Mouse (Mus musculus) 3T3-L1 (cell line): ENCODE results near the gene Prrt1.
A peak's percentile ranks its signal among the peaks of the same experiment; 100 is the strongest.

Source experiments
- DNase-seq: peaks from one replicate; pipeline ENCODE4 v3.0.0-alpha.2; 2015; ENCODE audit warnings: low read depth, low spot score

Gene Prrt1

DNA sequence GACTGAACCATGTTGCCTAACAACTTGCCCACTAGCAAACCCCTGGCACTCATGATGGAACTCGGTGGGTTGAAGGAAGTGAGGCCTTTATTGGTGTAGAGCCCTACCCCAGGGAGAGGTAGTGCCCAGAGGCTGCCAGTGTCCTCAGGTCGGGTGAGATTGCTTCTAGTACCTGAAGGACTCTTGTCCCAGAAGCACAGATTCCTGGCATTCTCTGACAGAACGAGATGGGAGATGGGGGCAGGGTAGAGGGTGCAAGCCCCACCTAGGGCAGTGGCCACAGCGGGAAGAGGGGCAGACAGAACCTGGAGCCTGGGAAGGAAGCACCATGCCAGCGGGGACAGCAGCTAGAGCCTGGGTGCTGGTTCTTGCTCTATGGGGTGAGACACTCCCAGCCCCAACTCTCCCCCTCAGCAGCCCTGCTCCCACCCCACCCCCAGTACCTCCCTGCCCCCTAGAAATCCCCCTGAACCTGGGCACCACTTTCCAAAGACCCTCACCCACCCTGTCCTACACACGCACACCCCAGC lies 31.7 kb upstream of the Prrt1 start, which contains the start of gene Ager:
Gene Ager, plus strand, starts transcription at position 297 of the 530 bp plus-strand sequence.
- no peak for DNase-seq

DNA sequence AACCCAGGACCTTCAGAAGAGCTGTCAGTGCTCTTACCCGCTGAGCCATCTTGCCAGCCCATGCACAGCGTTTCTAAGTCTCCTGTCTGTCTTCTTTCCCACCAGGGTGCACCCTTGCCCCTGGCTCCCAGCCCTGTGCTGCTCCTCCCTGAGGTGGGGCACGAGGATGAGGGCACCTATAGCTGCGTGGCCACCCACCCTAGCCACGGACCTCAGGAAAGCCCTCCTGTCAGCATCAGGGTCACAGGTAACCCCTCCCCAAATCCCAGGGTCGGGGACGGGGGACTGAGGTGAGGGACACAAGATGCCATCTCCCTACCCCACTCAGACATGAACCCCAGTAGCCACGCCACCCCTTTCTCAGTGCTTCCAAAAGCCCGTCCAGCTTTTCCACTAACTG lies 29.4 kb upstream of the Prrt1 start:
- no peak for DNase-seq

DNA sequence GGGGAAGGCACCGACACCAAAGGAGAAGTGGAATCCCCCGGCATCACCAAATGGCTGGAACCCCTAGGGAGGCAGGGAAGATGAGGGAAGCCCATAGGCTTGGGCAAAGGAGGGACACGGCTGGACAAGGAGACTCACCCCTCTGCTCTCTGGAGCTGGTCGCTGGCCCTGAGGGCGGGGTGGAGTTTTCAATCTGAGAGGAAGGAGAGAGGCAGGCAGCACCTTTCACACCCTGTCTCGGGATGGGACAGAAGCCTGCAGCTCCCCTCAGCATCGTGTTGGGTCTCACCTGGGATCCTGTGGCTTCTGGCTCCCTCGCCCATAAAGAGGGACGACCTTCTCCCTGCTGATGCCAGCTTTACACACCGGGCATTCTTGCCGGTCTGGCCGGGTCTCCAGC lies 27.5 kb upstream of the Prrt1 start:
- DNase-seq, result no peak

DNA sequence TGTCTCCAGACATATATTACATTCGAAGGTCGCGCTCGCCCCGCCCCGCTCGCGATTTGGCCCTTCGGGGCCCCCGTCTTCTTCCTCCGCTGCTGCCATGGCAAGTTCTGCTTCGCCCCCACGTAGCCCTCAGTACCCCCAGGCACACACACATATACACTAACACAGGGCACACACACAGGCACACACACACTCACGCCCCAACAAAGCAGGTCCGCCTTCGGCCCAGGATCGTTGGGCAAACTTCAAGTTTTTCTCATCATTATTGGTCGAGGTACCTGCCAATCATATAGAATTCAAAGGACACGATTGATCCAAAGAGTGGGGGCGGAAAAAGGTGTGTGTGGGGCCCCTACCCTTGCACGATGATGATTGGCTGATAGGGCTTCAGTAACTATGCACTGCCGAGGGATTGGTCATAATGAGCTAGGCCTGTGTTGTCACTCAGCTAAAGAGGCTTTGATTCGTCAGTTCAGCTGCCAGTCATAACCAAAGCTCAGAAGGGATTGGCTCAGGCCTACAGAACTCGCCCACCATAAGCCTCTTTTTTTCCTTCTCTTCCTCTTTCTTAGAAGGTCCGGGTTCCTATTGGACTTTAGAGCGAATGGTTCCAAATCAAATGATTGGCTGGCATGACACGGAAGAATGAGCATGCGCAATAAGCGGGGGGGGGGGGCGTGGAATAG lies 25.8 kb upstream of the Prrt1 start, which contains the start of gene Rnf5:
Gene Rnf5, minus strand, starts transcription at position 316 of the 686 bp plus-strand sequence.
- peak; percentile 100 for DNase-seq

DNA sequence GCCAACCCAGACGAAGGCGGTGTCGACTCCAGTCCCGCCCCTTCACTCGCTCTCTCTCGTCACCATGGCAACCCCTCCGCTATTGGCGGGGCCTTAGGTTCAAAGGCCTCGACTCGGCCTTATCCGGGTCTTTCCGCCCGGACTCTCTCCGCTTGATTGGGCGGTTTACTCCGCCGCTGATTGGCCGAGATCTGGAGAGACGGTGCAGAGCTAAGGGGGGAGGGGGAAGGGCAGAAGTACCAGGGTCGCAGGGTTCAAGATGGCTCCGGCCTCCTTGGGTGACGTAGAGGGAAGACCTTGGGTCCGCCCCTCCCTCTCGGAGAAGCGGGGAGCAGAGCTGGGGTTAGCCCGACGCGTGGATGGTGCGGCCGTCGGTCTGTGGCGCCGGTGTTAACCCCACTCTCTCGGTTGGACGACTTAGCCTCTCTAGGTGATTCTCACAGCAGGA lies 25.2 kb upstream of the Prrt1 start, which contains the start of gene Agpat1:
Gene Agpat1, plus strand, starts transcription at position 202 of the 448 bp plus-strand sequence.
- peak; percentile 99 for DNase-seq

DNA sequence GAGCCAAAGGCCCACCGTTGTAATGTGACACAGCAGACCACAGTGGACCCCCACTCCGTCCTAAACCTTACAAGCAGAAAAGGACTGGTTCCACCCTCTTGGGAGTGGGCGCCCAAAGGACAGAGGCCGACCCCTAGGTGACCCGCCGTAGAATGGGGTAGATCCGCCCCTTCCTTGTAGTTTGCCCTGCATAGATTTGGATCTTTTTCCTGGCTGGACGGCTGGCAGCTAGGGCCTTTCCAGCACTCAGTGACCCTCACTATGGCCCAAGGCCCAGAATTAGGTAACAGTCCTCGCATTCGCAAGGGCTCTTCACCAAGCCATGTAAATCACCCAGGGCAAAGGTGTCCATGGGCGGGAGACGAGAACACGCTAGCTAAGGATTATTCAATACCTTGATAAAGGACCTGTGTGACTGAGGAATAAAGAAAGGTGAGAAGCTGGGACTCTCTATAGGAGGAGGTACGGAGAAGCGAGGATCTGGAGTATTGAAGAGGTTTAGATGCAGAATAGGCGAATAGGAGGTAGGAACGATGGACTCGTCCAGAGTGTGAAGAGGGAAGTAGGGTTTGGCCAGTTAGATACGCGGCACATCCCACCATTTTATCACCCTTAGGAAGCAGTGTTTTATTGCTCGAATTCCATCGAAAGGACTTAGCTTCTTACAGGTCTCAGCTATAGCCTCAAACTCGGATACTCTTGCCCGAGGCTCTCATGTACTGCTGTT lies 24.7 kb upstream of the Prrt1 start:
- DNase-seq, result peak; percentile 49

DNA sequence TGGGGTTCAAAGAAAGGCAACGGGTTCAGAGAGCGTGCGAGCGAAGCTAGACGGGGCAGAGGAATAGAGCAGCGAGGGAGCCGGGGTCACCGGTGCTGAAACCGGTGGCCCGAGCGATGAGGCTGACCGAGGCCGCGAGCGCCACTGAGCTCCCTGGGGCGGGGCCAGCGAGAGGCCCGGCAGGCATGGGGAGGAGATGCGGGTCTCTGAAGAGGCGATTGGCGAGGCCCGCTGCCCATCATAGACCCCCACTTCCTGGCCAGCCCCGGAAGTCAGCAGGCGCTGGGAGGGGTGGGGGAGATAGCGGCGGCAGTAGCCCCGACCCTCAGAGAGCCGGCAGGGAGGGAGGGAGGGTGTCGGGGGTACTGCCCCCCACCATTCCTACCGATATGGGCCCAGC lies 23.7 kb upstream of the Prrt1 start:
- peak; percentile 93 for DNase-seq

DNA sequence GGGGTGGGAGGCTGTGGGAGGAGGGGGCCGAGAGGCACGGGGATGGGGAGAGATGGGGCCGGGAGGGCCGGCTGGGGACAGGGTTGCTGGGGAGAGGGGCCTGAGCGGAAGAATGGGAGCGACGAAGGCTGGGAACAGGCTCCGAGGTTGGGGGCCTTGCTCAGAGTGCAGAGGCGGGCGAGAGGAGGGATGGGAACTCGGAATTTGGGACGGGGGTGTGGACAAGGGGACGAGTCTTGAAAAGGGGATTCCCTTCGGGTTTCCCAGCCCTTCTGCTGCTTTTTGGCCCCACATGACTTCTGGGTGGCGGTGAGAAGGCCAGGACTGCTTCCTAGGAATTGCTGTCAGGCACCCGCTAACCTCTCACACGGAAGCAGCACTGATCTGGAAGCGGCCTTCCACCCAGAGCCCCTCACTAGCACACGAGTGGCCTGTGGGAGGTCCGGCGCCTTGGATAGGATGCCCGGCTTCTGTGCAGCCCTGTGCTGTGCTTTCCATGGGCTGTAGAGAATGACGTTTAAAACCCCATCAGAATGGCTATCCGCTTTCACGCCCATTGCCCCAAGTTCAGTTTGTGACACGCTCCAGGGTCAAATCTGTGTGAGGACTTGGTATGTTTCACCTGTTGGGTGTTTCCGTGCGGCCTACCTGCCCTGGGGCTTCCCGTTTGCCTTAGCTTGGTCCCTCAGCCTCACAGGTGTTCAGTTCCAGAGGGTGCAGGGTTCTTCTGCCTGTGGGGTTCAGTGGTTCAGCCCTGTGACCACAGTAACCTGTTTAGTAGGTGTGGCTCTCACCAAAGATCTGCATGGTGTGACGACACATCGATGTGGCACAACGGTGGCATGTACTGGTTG lies 22.9 kb upstream of the Prrt1 start:
- peak; percentile 49 for DNase-seq

DNA sequence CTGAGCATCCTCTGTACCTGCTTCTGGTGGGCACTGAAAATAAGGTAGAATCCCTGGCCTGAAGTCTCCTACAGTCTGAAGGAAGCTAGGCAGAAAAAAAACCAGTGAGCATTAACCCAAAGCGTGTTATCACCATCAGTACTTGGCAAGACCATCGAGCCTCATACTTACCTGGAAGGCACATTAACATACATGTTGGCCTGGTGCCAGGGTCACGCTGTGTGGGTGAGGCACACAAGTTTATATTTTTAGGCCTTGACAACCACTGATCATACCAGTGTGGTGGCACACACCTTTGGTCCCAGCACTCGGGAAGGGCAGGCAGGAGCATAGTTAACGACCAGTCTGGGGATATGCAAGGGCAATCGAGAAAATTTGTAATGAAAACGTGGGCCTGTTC lies 21.3 kb upstream of the Prrt1 start:
- DNase-seq, result no peak

DNA sequence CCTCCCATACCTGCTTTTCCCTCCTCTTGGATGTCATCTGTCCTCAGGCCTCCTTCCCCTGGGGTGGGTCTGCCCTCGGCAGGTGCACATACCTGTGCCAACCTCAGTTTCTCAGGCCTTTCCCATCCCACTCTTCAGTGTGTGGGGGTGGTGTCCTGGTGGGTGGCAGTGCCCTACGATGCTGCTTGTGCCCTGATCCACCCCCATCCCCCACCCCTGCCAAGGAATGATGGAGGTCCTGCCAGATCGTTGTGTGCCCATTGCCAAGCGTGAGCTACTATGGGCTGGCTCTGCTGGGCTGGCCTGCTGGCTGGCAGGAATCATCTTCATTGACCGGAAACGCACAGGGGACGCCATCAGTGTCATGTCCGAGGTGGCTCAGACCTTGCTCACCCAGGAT lies 18.3 kb upstream of the Prrt1 start:
- no peak for DNase-seq

DNA sequence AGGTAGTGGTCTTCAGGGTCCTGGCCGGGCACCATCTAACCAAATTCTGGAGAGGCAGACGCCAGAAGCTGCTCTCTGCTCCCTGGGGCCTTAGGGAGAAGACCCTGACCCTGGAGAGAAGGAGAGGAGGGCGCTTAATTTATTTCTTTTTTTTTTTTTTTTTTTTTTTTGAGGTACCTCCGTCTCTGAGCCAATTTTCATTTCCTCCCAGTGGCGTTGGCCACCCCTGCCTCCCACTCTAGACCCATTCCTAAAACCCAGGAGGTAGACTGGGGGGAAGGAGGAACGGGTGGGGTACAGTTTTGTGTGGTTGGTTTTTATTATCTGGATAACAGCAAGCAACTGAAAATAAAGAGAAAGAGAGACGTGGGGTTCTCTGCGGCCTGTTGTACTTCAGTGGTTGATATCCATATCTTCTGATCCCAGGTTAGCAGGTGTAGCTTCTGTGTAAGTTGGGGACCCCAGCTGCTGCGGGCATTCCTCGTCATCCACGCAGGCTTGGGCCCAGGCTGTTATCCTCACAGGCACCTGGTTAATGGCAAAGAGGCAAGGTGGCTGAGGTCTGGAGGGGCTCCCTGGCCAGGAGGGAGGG lies 16.2 kb upstream of the Prrt1 start:
- no peak for DNase-seq

DNA sequence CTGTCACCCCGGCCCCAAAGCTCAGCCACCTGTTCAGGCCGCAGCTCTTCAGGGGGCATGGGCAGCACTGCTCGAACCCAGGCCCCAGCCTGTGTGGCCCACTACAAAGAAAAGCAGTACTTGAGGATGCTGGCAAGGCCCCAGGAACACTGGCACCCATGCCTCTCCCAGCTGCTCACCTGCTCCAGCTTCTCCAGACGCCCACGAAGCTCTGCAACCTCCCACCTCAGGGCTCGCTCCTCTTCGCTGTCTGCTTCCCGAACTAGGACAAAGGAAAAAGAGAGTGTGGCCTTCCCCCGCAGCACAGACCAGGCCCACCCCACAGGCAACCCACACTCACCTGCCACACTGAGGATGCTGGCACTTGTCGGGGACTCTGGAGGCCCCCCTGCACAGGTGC lies 15.5 kb upstream of the Prrt1 start:
- no peak for DNase-seq

DNA sequence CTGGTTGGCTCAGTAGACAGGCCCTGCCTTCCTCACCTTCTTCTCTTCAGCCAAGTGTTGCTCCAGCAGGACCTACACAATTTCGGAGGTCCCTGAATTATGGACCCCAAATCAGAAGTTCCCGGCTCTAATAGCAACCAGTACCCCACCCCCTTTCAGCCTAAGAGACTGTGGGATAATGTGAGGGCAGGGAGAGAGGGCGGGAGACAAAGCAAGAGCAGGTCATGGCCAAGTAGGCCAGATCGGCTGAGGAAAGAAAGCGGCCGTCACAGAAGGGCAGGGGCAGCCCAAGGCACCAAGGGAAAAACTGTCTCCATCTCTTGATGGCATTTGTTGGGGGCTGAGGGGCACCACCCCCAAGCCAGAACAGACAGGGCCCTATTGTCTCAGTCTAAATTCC lies 13.5 kb upstream of the Prrt1 start, which contains the start of gene Egfl8:
Gene Egfl8, minus strand, starts transcription at position 101 of the 400 bp plus-strand sequence.
- DNase-seq, result no peak

DNA sequence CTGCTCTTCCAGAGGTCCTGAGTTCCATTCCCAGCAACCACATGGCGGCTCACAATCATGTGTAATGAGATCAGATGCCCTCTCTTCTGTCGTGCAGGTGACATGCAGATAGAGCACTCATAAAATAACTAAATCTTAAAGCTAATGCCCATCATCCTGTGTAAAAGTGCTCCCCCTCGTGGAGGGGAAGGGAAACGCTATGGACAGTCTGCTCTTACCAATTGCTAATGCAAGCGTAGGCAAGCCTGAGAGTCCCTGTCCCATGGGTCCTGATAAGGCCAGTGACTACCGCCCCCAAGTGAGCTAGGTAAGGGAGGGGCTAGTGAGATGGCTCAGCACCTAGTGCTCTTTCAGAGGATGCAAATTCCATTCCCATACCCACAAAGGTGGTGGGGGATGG lies 10.3 kb upstream of the Prrt1 start:
- peak; percentile 86 for DNase-seq

DNA sequence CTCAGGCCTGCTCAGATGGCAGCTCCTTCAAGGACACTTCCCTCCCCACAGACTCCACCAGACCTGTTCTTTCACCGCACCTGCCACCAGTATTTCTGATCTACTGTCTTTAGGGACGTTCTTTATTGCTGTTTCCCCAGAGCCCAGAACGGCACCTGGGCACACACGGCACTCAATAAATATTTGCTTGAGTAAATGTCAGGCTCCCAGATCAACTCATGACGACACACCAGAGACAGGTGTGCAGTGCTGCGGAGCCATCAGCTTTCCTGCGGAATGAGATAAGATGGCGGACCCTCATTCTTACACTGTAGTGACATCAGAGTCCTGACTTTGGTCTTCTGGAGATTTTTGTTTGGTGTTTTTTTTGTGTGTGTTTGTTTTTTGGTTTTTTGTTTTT lies 8.3 kb upstream of the Prrt1 start:
- no peak for DNase-seq

DNA sequence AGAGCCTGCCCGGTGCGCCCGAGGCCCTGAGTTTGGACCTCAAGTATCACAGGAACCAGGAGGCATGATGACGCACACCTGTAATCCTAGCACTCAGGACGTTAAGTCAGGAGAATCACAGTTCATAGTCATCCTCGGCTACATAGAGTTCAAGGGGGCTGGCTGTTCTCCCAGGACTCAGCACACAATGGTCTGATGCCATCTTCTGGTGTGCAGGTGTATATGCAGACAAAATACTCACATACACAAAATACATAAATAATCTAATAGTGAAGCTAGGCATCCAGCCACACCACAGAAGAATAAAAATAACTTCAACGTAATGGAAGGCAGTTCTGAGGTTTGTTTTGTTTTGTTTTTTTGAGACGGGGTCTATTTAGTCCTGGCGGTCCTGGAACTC lies 6.2 kb upstream of the Prrt1 start:
- DNase-seq, result no peak

DNA sequence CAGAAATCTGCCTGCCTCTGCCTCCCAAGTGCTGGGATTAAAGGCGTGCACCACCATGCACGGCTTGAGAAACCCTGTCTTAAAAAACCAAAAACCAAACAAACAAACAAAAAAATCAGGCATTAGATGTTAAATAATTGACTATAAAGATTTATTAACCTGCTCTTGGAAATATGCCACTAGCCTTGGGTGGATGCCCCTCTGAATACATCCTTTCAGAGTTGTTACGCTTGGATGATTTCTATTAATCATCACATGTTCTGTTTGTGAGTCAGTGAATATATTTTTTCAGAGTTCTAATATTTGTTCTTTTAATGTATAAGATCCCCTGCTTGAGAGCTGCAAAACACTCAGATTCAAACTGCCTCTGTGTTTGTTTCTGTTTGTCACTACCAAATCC lies 4.4 kb upstream of the Prrt1 start:
- no peak for DNase-seq

DNA sequence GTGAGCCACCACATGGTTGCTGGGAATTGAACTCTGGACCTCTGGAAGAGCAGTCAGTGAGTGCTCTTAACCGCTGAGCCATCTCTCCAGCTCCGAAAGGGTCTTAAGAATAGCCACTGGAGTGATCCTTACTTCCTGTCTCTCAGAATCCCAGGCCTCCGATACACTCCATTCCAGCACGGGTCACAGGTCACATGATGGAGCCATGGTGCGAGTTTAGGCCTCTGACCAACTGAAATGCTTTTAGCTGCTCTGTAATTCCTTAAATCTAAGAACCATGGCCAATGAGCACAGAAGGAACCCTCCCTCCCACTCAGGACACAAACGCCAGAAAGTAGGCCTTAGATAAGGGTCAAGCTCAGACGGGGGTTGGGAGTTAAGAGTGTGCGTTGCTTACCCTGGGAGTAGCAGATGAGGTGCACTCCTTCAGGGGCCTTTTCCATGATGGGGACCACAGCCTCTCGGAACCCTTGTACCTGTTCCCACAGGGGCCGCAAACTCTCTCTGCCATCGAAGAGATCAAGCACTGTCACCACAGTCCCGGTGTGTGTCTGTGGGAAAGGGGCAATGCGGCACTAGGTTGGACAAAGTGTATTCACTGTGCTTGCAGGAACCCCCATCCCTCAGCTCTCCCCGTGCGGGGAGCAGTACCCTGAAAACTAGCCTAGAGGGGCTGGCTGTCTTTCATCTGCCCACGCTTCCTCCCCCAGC lies 3.1 kb upstream of the Prrt1 start:
- DNase-seq, result no peak

DNA sequence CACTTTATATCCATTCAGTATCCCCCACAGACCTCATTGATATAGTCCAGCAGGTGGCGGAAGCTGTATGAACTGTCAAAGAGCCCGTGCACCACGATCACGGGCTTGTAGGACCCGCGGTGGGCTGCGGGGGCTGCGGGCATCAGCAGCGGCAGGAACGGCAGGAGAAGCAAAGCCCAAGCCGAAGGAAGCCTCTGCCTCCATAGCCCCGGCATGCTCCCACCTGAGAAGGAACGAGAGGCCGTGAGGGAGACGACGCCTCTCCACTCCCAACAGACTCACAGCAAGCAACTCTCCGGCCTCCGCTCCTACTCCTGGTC lies 2.6 kb upstream of the Prrt1 start:
- peak; percentile 72 for DNase-seq

DNA sequence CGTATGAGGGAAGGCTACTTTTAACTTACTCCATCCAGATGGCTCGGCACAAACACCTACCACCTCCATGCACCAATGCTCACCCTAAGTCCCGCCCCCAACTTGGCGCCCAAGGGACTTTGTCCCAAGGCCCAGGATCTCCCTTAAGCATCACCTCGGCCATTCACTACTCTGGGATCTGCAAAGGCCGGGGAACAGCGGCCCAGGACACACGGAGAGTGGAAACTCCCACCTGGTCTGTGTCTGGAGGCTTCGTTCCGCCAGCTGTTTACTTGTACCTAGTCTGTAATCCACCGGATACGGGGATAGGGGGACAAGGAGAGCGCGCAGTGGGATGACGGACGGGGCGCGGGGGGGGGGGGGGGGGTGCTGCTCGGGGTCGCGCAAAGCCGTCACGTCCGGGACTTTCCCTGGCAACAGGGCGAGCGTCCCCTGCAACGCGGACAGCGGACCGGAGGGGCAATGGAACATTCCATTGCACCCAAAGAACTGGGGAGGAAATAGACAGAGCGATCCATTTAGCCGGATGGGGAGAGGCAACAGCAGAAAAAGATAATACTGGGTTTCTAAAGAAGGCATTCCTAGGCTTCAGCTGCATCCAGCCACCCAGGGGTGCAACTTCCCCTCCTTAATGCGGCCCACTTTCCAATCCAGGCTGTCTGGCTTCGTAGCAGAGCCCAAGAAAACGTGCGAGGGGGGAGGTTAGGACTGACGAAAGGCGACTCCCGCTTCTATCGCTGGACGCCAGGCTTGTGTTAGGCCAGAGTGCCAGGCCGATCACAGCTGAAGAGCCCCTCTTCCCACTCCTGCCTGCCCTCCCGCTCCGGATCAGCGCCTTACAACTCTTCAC lies 2.0 kb upstream of the Prrt1 start:
- peak; percentile 91 for DNase-seq
